Mouse (Mus musculus) hindbrain, embryonic 13.5 days (tissue): ENCODE results near the gene Ankrd61. TPM values are rescaled to one million over a fixed set of nuclear protein-coding genes. Genes with fewer than 3 reads are reported as not detected.

Experiments used
- ATAC-seq: fragments of 200-750 bp; cut with Nextera tagmentation; 2 replicates; pipeline ENCODE4 v1.8.0; 2017; ENCODE audit warnings: moderate TSS enrichment; ENCODE audit not compliant: low FRiP score
- H3K27ac ChIP-seq: fragments of 300-500 bp; sonication (generic); 2 replicates; pipeline ENCODE4 v1.5.1; 2015; ENCODE audit warnings: inconsistent platforms, mild to moderate bottlenecking, moderate library complexity
- H3K27me3 ChIP-seq: fragments of 300-500 bp; sonication (generic); 2 replicates; pipeline ENCODE4 v1.6.1; 2015; ENCODE audit warnings: mild to moderate bottlenecking, inconsistent platforms
- H3K36me3 ChIP-seq: fragments of 300-500 bp; sonication (generic); 2 replicates; pipeline ENCODE4 v1.6.1; 2015; ENCODE audit warnings: mild to moderate bottlenecking, inconsistent platforms
- H3K4me1 ChIP-seq: fragments of 300-500 bp; sonication (generic); replicated peaks from 2 replicates; pipeline ENCODE4 v1.6.1; 2015; ENCODE audit warnings: inconsistent platforms
- H3K4me2 ChIP-seq: fragments of 300-500 bp; sonication (generic); 2 replicates; pipeline ENCODE4 v1.6.1; 2015; ENCODE audit warnings: inconsistent platforms, mild to moderate bottlenecking, moderate library complexity
- H3K4me3 ChIP-seq: fragments of 300-500 bp; sonication (generic); 2 replicates; pipeline ENCODE4 v1.5.1; 2015; ENCODE audit warnings: mild to moderate bottlenecking, inconsistent platforms
- H3K9ac ChIP-seq: fragments of 300-500 bp; sonication (generic); 2 replicates; pipeline ENCODE4 v1.6.1; 2015; ENCODE audit warnings: mild to moderate bottlenecking, inconsistent platforms
- H3K9me3 ChIP-seq: fragments of 300-500 bp; sonication (generic); 2 replicates; pipeline ENCODE4 v1.6.1; 2016; ENCODE audit warnings: inconsistent platforms
- WGBS: fragments of 180-500 bp; shearing (Covaris S2); methylation state at CpG from one replicate; pipeline ENCODE4 v1.1.7; 2015; 5-methylcytosine and 5-hydroxymethylcytosine counted together
- polyA plus RNA-seq: library from polyadenylated mRNA; unstranded; fragments of >200 nt; fragmentation: Nextera tagmentation; extraction: Ambion mirVana; gene quantifications from 2 replicates; pipeline ENCODE4 v1.2.1, GENCODE M21; 2015

The Ankrd61 gene
- 0.43 and 0.66 TPM in 2 replicates for polyA plus RNA-seq

DNA sequence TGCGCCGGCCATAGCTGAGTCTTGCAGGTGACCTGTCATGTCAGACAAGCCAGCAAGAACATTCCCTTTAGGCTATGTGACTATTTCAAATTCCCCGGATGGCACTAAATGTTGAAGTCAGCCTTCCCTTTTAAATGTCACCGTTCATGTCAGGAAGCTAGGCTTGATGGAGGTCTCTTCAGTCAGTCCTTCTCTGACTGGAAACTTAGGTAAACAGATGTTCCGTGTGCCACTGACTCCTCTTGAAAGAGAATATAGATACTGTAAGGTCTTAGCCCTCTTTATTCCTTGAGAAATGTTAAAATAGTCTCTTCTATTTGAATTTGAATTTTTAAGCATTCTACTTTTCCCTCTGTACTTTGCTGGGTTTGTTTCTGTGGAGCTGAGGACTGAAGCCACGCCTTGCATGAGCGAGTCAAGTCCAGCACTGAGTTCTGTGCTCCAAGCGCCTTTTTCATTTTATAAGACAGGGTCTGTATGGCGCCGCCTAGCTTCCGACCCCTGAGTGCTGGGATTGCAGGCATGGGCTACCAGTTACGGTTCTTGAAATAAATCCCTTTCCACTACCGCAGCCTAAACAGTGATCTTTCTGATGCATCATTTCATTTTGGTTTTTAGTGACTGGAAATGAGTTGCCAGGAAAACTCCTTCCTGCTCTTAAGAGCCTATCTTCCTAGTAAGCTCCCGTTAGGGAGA, at the start of gene Ankrd61:
Ankrd61 (minus strand) TSS at position 51 of the 696 bp plus-strand sequence.
- H3K4me2 ChIP-seq = no peak within 1 kb of the TSS
- no peak within 1 kb of the TSS for H3K27ac ChIP-seq
- 88% methylated on average over 14 of the region's 14 CpGs for WGBS
- H3K9ac ChIP-seq = no peak within 1 kb of the TSS
- ATAC-seq = no peak
- H3K36me3 ChIP-seq = peaks cover 91% of the 10 kb centered on the region
- H3K4me1 ChIP-seq = no peaks in the 10 kb centered on the region
- no peak within 1 kb of the TSS for H3K4me3 ChIP-seq
- H3K27me3 ChIP-seq = no peaks in the 10 kb centered on the region
- no peaks in the 10 kb centered on the region for H3K9me3 ChIP-seq

DNA sequence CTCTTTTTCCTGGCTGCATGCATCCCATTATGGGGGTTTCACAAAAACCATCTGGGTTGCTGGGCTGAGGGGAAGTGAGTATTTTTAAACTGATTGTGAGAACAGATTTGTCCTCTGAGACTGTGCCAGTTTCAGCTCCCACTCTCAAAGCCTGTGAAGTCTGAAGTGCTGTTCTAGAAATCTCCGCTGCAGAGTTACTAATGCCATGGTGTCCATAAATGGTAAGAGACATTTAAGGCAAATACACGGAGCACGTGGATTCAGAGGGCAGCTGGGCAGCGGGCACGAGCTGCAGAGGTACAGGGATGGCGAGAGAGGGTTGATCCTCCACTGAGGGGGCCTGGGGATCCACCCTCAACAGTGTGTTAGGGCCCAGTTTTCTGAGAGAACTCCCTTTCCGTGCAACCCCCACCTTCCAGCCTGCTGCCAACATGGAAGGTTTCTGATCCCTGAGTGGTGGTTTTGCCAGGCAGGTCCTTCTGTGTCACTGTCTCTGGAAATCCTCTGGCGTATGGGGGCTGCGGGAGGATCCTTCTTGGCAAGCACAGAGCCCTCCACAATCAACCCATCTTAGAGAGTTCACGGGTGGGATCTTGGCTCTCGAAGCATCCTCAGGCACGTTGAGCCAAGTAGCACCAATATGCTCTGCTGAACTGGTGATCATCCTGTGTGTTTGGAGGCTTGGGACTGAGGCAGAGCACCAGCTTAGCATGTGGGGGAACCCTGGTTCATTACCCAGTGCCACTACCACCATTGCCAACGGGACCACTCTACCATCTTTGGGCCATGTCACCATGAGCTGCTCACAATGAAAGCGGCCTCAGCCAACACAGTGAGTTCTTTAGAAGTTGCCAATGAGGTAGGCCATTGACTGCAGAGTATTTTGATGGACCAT, 46.0 kb upstream of the Ankrd61 start:
- H3K9ac ChIP-seq = no peak overlapping the region

DNA sequence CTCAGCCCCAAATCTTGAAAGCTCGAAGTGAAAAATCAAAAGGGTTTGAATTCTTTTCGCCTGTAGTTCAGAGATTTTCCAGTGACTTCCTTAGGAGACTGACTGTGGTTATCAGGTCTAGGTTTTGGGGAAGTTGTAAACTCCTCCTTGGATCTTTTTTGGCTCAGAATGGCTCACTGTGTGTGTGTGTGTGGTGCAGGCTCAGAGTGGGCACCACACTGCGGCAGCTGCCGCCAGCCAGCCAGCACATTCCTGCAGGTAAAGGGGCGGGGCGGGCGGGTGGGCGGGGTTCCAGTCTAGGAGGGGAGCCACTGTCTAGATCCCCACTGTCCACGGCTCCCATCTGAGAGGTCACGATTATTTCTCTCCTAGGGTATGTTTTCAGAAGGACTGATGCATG, 44.1 kb upstream of the Ankrd61 start:
- Histone ChIP-seq H3K9me3 (no peaks in the 10 kb centered on the region), H3K27ac (no peak overlapping the region), H3K27me3 (no peaks in the 10 kb centered on the region), H3K9ac (no peak overlapping the region), H3K36me3 (no peaks in the 10 kb centered on the region), H3K4me3 (no peak overlapping the region), H3K4me1 (no peaks in the 10 kb centered on the region), H3K4me2 (no peak overlapping the region)
- no peak for ATAC-seq
- 25% methylated on average over 10 of the region's 10 CpGs for WGBS

More for the DNA sequence above, 46.0 kb upstream of the Ankrd61 start:
- WGBS = 93% methylated on average over 14 of the region's 14 CpGs
- Histone ChIP-seq H3K4me2 (no peak overlapping the region), H3K27me3 (no peaks in the 10 kb centered on the region), H3K4me1 (no peaks in the 10 kb centered on the region), H3K9me3 (no peaks in the 10 kb centered on the region), H3K4me3 (no peak overlapping the region), H3K36me3 (no peaks in the 10 kb centered on the region), H3K27ac (no peak overlapping the region)
- ATAC-seq = no peak

DNA sequence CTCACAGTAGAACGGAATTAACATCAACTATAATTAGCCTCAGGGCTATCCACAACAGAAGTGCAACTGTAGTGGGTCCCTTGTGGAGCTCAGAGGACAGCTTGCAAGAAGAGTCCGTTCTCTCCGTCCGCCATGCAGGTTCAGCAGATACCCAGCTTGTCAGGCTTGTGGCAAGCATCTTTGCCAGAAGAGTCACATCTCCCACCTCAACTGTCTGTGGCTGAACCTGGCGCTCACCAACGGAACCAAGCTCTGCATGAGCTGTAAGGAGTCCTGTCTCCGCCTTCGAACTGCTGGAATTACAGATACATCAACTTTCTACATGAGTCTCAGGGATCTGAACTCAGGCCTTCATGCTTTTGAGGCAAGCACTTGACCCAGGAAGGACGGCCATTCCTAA, 38.7 kb upstream of the Ankrd61 start:
- H3K27me3 ChIP-seq = no peaks in the 10 kb centered on the region
- no peak overlapping the region for H3K4me3 ChIP-seq
- ATAC-seq = no peak
- peaks cover 13% of the 10 kb centered on the region for H3K36me3 ChIP-seq
- no peak overlapping the region for H3K4me2 ChIP-seq
- H3K9ac ChIP-seq = no peak overlapping the region
- H3K9me3 ChIP-seq = no peaks in the 10 kb centered on the region
- H3K27ac ChIP-seq = no peak overlapping the region
- peaks cover 4% of the 10 kb centered on the region; the same call in 1 of the 2 replicates for H3K4me1 ChIP-seq
- 90% methylated on average over 9 of the region's 9 CpGs for WGBS

DNA sequence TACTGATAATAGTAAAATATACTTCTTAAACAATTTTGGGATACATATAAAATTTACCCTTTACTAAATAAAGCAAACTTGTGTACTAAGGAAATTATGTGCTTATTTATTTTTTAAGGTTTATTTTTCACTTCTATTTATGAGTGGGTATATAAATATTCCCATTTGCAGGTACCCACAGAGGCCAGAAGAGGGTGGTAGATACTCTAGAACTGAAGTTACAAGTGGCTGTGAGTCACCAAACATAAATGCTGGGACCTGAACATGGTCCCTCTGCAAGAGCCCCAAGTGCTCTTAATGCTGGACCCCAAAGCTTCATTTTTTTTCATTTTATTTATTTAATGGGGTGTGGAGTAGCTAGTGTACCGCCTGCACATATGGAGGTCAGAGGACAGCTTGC, 36.4 kb upstream of the Ankrd61 start:
- no peak overlapping the region for H3K9ac ChIP-seq
- H3K27me3 ChIP-seq = no peaks in the 10 kb centered on the region
- peaks cover 4% of the 10 kb centered on the region; the same call in 1 of the 2 replicates for H3K4me1 ChIP-seq
- peaks cover 35% of the 10 kb centered on the region for H3K36me3 ChIP-seq
- no peak overlapping the region for H3K27ac ChIP-seq
- H3K4me2 ChIP-seq = no peak overlapping the region
- no peak overlapping the region for H3K4me3 ChIP-seq
- ATAC-seq = no peak
- no peaks in the 10 kb centered on the region for H3K9me3 ChIP-seq
- 86% methylated on average over 1 of the region's 1 CpGs for WGBS

- H3K9me3 ChIP-seq = no peaks in the 10 kb centered on the region
- H3K9ac ChIP-seq = no peak overlapping the region
- no peaks in the 10 kb centered on the region for H3K27me3 ChIP-seq
- H3K27ac ChIP-seq = no peak overlapping the region
- no peak overlapping the region for H3K4me3 ChIP-seq
- H3K4me2 ChIP-seq = no peak overlapping the region
- WGBS = 83% methylated on average over 11 of the region's 11 CpGs
- H3K36me3 ChIP-seq = peaks cover 40% of the 10 kb centered on the region
- H3K4me1 ChIP-seq = peaks cover 4% of the 10 kb centered on the region; the same call in 1 of the 2 replicates
- ATAC-seq = no peak
Measured at GRCm38 (mm10) chr5:143933414-143933813, 35.9 kb upstream of the Ankrd61 start.

- no peaks in the 10 kb centered on the region for H3K9me3 ChIP-seq
- H3K9ac ChIP-seq = no peak within 1 kb of the TSS
- peaks cover 46% of the 10 kb centered on the region for H3K36me3 ChIP-seq
- ATAC-seq = no peak
- peaks cover 4% of the 10 kb centered on the region; the same call in 1 of the 2 replicates for H3K4me1 ChIP-seq
- H3K4me3 ChIP-seq = 0 out of 2 replicates have a peak within 1 kb of the TSS, but pooled peaks have one; percentile 6
- no peaks in the 10 kb centered on the region for H3K27me3 ChIP-seq
- 0 out of 2 replicates have a peak within 1 kb of the TSS, but pooled peaks have one; percentile 22 for H3K4me2 ChIP-seq
- WGBS = 15% methylated on average over 8 of the region's 8 CpGs
- no peak within 1 kb of the TSS for H3K27ac ChIP-seq
Measured at GRCm38 (mm10) chr5:143932831-143933230, 35.3 kb upstream of the Ankrd61 start, which contains the start of gene Rsph10b. Rsph10b (plus strand) TSS chr5:143933035.

GRCm38 (mm10) chr5:143931863-143932580, 34.5 kb upstream of the Ankrd61 start:
- H3K4me2 ChIP-seq = no peak overlapping the region
- 88% methylated on average over 6 of the region's 6 CpGs for WGBS
- no peak overlapping the region for H3K9ac ChIP-seq
- no peak overlapping the region for H3K4me3 ChIP-seq
- ATAC-seq = no peak
- no peaks in the 10 kb centered on the region for H3K9me3 ChIP-seq
- no peak overlapping the region for H3K27ac ChIP-seq
- H3K27me3 ChIP-seq = no peaks in the 10 kb centered on the region
- H3K36me3 ChIP-seq = peaks cover 49% of the 10 kb centered on the region
- H3K4me1 ChIP-seq = peaks cover 4% of the 10 kb centered on the region; the same call in 1 of the 2 replicates

- Histone ChIP-seq H3K9ac (no peak overlapping the region), H3K9me3 (no peaks in the 10 kb centered on the region), H3K36me3 (peaks cover 62% of the 10 kb centered on the region), H3K4me2 (no peak overlapping the region), H3K27ac (no peak overlapping the region), H3K4me3 (no peak overlapping the region), H3K4me1 (peaks cover 4% of the 10 kb centered on the region; the same call in 1 of the 2 replicates), H3K27me3 (no peaks in the 10 kb centered on the region)
- WGBS = 96% methylated on average over 12 of the region's 12 CpGs
- ATAC-seq = no peak
Measured at GRCm38 (mm10) chr5:143930656-143931055, 33.2 kb upstream of the Ankrd61 start.

- Histone ChIP-seq H3K9ac (no peak overlapping the region), H3K9me3 (no peaks in the 10 kb centered on the region), H3K4me3 (no peak overlapping the region), H3K4me2 (no peak overlapping the region), H3K36me3 (peaks cover 75% of the 10 kb centered on the region), H3K27me3 (no peaks in the 10 kb centered on the region), H3K27ac (no peak overlapping the region), H3K4me1 (peaks cover 4% of the 10 kb centered on the region; the same call in 1 of the 2 replicates)
- no peak for ATAC-seq
- 94% methylated on average over 4 of the region's 4 CpGs for WGBS
Measured at GRCm38 (mm10) chr5:143929291-143929690, 31.8 kb upstream of the Ankrd61 start.

DNA sequence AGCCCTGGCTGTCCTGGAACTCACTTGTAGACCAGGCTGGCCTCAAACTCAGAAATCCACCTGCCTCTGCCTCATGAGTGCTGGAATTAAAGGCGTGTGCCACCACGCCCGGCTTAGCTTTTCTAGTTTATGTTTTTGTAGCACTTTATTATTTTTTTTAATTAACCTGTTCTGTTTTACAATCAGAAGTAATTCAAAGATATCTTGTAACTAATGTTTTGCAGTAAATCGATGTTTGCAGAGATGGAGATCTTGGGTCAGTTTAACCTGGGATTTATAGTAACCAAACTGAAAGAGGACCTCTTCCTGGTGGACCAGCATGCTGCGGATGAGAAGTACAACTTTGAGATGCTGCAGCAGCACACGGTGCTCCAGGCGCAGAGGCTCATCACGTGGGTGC, 30.4 kb upstream of the Ankrd61 start, which contains the start of gene Gm42421:
Gm42421 (plus strand) TSS at position 301 of the 400 bp plus-strand sequence.
- WGBS = 94% methylated on average over 8 of the region's 8 CpGs
- no peak within 1 kb of the TSS for H3K4me2 ChIP-seq
- ATAC-seq = no peak

More for the DNA sequence above, 30.4 kb upstream of the Ankrd61 start, which contains the start of gene Gm42421:
- Histone ChIP-seq H3K9ac (no peak within 1 kb of the TSS), H3K4me1 (peaks cover 2% of the 10 kb centered on the region; the same call in 1 of the 2 replicates), H3K27ac (no peak within 1 kb of the TSS), H3K9me3 (no peaks in the 10 kb centered on the region), H3K36me3 (peaks cover 88% of the 10 kb centered on the region), H3K27me3 (no peaks in the 10 kb centered on the region), H3K4me3 (no peak within 1 kb of the TSS)
